Mouse (Mus musculus) ES-E14 (cell line): ENCODE results near the gene Olfr64. TPM values are rescaled to one million over a fixed set of nuclear protein-coding genes. Genes with fewer than 3 reads are reported as not detected.

Source experiments
- DNase-seq: peaks from one replicate; pipeline ENCODE4 v3.0.0-alpha.2; 2013; ENCODE audit warnings: low read depth, low spot score
- H3K27ac ChIP-seq: 2 replicates; pipeline ENCODE4 v1.5.1; 2012; ENCODE audit warnings: low read depth, mild to moderate bottlenecking, low read length, moderate library complexity, mixed read lengths; ENCODE audit not compliant: poor library complexity, insufficient read depth, severe bottlenecking
- H3K36me3 ChIP-seq: 2 replicates; pipeline ENCODE4 v1.6.1; 2012; ENCODE audit warnings: mild to moderate bottlenecking, low read length, moderate library complexity, mixed read lengths; ENCODE audit not compliant: control insufficient read depth, poor library complexity, insufficient read depth, severe bottlenecking
- H3K4me1 ChIP-seq, 2 experiments: fragments of 150-350 bp in 1 of 2; sonication (generic) in 1 of 2; 2 replicates each; pipeline ENCODE4 v1.6.1; 2012; ENCODE audit warnings: low read length in 2 of 2, mild to moderate bottlenecking in 1 of 2, mixed read lengths in 1 of 2; ENCODE audit not compliant: control insufficient read depth in 2 of 2, insufficient read depth in 2 of 2, poor library complexity in 1 of 2
- H3K4me3 ChIP-seq, 2 experiments: fragments of 150-350 bp in 1 of 2; sonication (generic) in 1 of 2; 2 replicates each; pipeline ENCODE4 v1.5.1; 2012; ENCODE audit warnings: low read length in 2 of 2, low read depth in 1 of 2, mild to moderate bottlenecking in 1 of 2, mixed read lengths in 1 of 2; ENCODE audit not compliant: insufficient read depth in 1 of 2, poor library complexity in 1 of 2, severe bottlenecking in 1 of 2
- H3K9ac ChIP-seq: 2 replicates; pipeline ENCODE4 v1.6.1; 2012; ENCODE audit warnings: low read depth, mild to moderate bottlenecking, low read length, mixed read lengths; ENCODE audit not compliant: poor library complexity, insufficient read depth, severe bottlenecking
- H3K9me3 ChIP-seq: fragments of 150-350 bp; sonication (generic); 2 replicates; pipeline ENCODE4 v1.6.1; 2012; ENCODE audit warnings: low read depth, mild to moderate bottlenecking, low read length; ENCODE audit not compliant: control insufficient read depth, insufficient read depth
- CHD2 ChIP-seq: IDR thresholded peaks from 2 replicates; pipeline ENCODE4 v1.6.1; 2014; ENCODE audit warnings: mild to moderate bottlenecking, low read depth, low read length, inconsistent platforms
- HCFC1 ChIP-seq: IDR thresholded peaks from 2 replicates; pipeline ENCODE4 v1.6.1; 2012; ENCODE audit warnings: low read length, inconsistent platforms, borderline replicate concordance; ENCODE audit not compliant: insufficient read depth
- MAFK ChIP-seq: IDR thresholded peaks from 2 replicates; pipeline ENCODE4 v1.6.1; 2014; ENCODE audit warnings: mild to moderate bottlenecking, low read depth, low read length, inconsistent platforms; ENCODE audit not compliant: insufficient read depth
- ZC3H11A ChIP-seq: IDR thresholded peaks from 2 replicates; pipeline ENCODE4 v1.6.1; 2012; ENCODE audit warnings: low read depth, mild to moderate bottlenecking, inconsistent platforms, low read length, borderline replicate concordance
- ZNF384 ChIP-seq: IDR thresholded peaks from 2 replicates; pipeline ENCODE4 v1.6.1; 2012; ENCODE audit warnings: low read depth, low read length, inconsistent platforms
- in situ Hi-C, 2 experiments: fragments of 600-800 bp; cut with MboI; formaldehyde crosslinking; loops; one replicate each; pipeline ENCODE4 v1.15.1; 2025; ENCODE audit warnings: low sequenced_read_pairs in 2 of 2, inconsistent platforms in 1 of 2; ENCODE audit not compliant: unreplicated experiment in 2 of 2
- total RNA-seq: library from RNA; depleted of rRNA; stranded (reverse); fragments of 300-350 nt; gene quantifications from 2 replicates; pipeline ENCODE4 v1.2.3, GENCODE M21; 2012

Olfr64 gene
- total RNA-seq, 1 experiment = not detected

GRCm38 (mm10) chr7:103860855-103861254 lies 33.4 kb downstream of the Olfr64 start:
- H3K36me3 ChIP-seq = no peaks in the 10 kb centered on the region
- no peaks in the 10 kb centered on the region for H3K9me3 ChIP-seq
- TF ChIP-seq ZC3H11A (no peak), MAFK (peak; percentile 98)
- H3K27ac ChIP-seq = no peak overlapping the region
- no peak overlapping the region for H3K9ac ChIP-seq
- no peak overlapping the region for H3K4me3 ChIP-seq
- 0 out of 4 replicates have a peak, but pooled peaks cover 0 to 3% of the 10 kb centered on the region in 2 experiments for H3K4me1 ChIP-seq
- in situ Hi-C loops = no loop called here
- DNase-seq = peak; percentile 77

- no peak overlapping the region for H3K9ac ChIP-seq
- no peak for DNase-seq
- no peaks in the 10 kb centered on the region for H3K36me3 ChIP-seq
- 0 out of 4 replicates have a peak, but pooled peaks cover 0 to 3% of the 10 kb centered on the region in 2 experiments for H3K4me1 ChIP-seq
- no peaks in the 10 kb centered on the region for H3K9me3 ChIP-seq
- no peak overlapping the region for H3K4me3 ChIP-seq
- in situ Hi-C loops = no loop called here
- H3K27ac ChIP-seq = no peak overlapping the region
- no peak for TF ChIP-seq CHD2
- TF ChIP-seq HCFC1 = no peak
- TF ChIP-seq ZNF384 = no peak
- TF ChIP-seq MAFK = no peak
- no peak for TF ChIP-seq ZC3H11A
These were observed 35.2 kb downstream of the Olfr64 start for GRCm38 (mm10) chr7:103859076-103859475.

GRCm38 (mm10) chr7:103854669-103855068 lies 39.6 kb downstream of the Olfr64 start:
- H3K4me3 ChIP-seq = no peak overlapping the region
- DNase-seq = no peak
- in situ Hi-C loops = no loop called here
- no peak overlapping the region for H3K27ac ChIP-seq
- no peak for TF ChIP-seq HCFC1
- no peak for TF ChIP-seq MAFK
- TF ChIP-seq ZNF384 = no peak
- no peak for TF ChIP-seq ZC3H11A
- TF ChIP-seq CHD2 = no peak
- H3K4me1 ChIP-seq = no peaks in the 10 kb centered on the region
- H3K9me3 ChIP-seq = no peaks in the 10 kb centered on the region
- H3K9ac ChIP-seq = no peak overlapping the region
- H3K36me3 ChIP-seq = no peaks in the 10 kb centered on the region

- TF ChIP-seq ZC3H11A (no peak), MAFK (no peak), HCFC1 (no peak), ZNF384 (no peak), CHD2 (no peak)
- no peaks in the 10 kb centered on the region for H3K36me3 ChIP-seq
- in situ Hi-C loops = no loop called here
These were observed 41.2 kb downstream of the Olfr64 start, which contains the start of gene Hbb-y for GRCm38 (mm10) chr7:103853090-103853489. Gene Hbb-y (minus strand): TSS chr7:103853216.

More at GRCm38 (mm10) chr7:103853090-103853489, 41.2 kb downstream of the Olfr64 start, which contains the start of gene Hbb-y:
- Histone ChIP-seq H3K4me1 (no peaks in the 10 kb centered on the region), H3K27ac (no peak within 1 kb of the TSS), H3K4me3 (no peak within 1 kb of the TSS), H3K9ac (no peak within 1 kb of the TSS), H3K9me3 (no peaks in the 10 kb centered on the region)
- DNase-seq = no peak
